ENCODE assay signal across 22 mouse cellular contexts in genomic region chr6:40142582-40142981, GRCm38 (mm10).
DNase-seq lines count a peak whose midpoint lies in the region; ATAC-seq lines count a peak whose summit lies in the region.
"Had no signal": no experiment of that assay in that cellular context is flagged by ENCODE, and none has a peak within 500 bp of the region (broad histone marks: within the 10 kb centered on the region; RNA-seq: fewer than 3 reads in every experiment).

No protein-coding gene starts in this region.

- H3K27ac ChIP-seq in kidney, embryonic 14.5 days (ENCODE audit: low read depth, low read length): no peak overlapping the region
- H3K27ac ChIP-seq: forebrain, embryonic 12.5 days; heart, embryonic 13.5 days; limb, embryonic 12.5 days; liver, embryonic 13.5 days; lung, embryonic 15.5 days; midbrain, embryonic 13.5 days had no signal

- H3K4me1 ChIP-seq in kidney, embryonic 14.5 days (ENCODE audit: control insufficient read depth, insufficient read depth, low read length): no peaks in the 10 kb centered on the region
- H3K4me1 ChIP-seq: heart, embryonic 13.5 days; limb, embryonic 12.5 days; liver, embryonic 13.5 days; lung, embryonic 15.5 days had no signal

- WGBS in kidney, embryonic 14.5 days: 13% methylated on average over 5 of the region's 5 CpGs

- no peaks in the 10 kb centered on the region for H3K36me3 ChIP-seq in kidney, embryonic 14.5 days (ENCODE audit: control insufficient read depth, insufficient read depth, low read length)
- H3K36me3 ChIP-seq: forebrain, embryonic 12.5 days; G1E; heart, embryonic 13.5 days; limb, embryonic 12.5 days; liver, embryonic 13.5 days; lung, embryonic 15.5 days; midbrain, embryonic 13.5 days had no signal

- no peaks in the 10 kb centered on the region for H3K27me3 ChIP-seq in kidney, embryonic 14.5 days (ENCODE audit: control insufficient read depth, insufficient read depth, low read length)
- H3K27me3 ChIP-seq: forebrain, embryonic 12.5 days; heart, embryonic 13.5 days; limb, embryonic 12.5 days; liver, embryonic 13.5 days; lung, embryonic 15.5 days; midbrain, embryonic 13.5 days had no signal

- peak; percentile 60; the same call in 1 of the 2 replicates for ATAC-seq in kidney, embryonic 14.5 days (ENCODE audit: low FRiP score, low TSS enrichment)
- no peak for ATAC-seq in megakaryocyte-erythroid progenitor cell, adult 5-6 weeks (replicated peaks; ENCODE audit: low FRiP score, low TSS enrichment, poor library complexity, severe bottlenecking)
- ATAC-seq: CD4-positive, CD25-positive, alpha-beta regulatory T cell, adult 4 months; midbrain, embryonic 13.5 days had no signal

- no peak overlapping the region for H3K4me2 ChIP-seq in kidney, embryonic 14.5 days (replicated peaks; ENCODE audit: low read depth, low read length)
- H3K4me2 ChIP-seq: forebrain, embryonic 12.5 days; heart, embryonic 13.5 days; limb, embryonic 12.5 days; liver, embryonic 13.5 days; lung, embryonic 15.5 days; midbrain, embryonic 13.5 days had no signal

- no peaks in the 10 kb centered on the region for H3K9me3 ChIP-seq in kidney, embryonic 14.5 days (ENCODE audit: control insufficient read depth, low read length)
- H3K9me3 ChIP-seq: forebrain, embryonic 12.5 days; G1E; heart, embryonic 13.5 days; limb, embryonic 12.5 days; liver, embryonic 13.5 days; lung, embryonic 15.5 days; midbrain, embryonic 13.5 days had no signal

- no peak overlapping the region for H3K9ac ChIP-seq in kidney, embryonic 14.5 days (ENCODE audit: low read depth, low read length)
- H3K9ac ChIP-seq: forebrain, embryonic 12.5 days; heart, embryonic 13.5 days; limb, embryonic 12.5 days; liver, embryonic 13.5 days; lung, embryonic 15.5 days; midbrain, embryonic 13.5 days had no signal

- H3K4me3 ChIP-seq in kidney, embryonic 14.5 days (ENCODE audit: low read length): no peak overlapping the region
- H3K4me3 ChIP-seq: forebrain, embryonic 12.5 days; heart, embryonic 13.5 days; limb, embryonic 12.5 days; liver, embryonic 13.5 days; lung, embryonic 15.5 days; midbrain, embryonic 13.5 days; myocyte had no signal

- DNase-seq in cerebellum, postnatal 10 days: peak; percentile 61 to 67
- DNase-seq in cerebellum, postnatal 4 days (ENCODE audit: low spot score in 2 of 2): no peak
- no peak for DNase-seq in kidney, postnatal 4 days
- peak; percentile 7 for DNase-seq in thymus, postnatal 4 days
- no peak for DNase-seq in thymus, postnatal 36 days
- no peak for DNase-seq in left cerebral cortex, adult 8-10 months (ENCODE audit: low spot score in 2 of 2)
- DNase-seq: adrenal gland, postnatal 25 days; cerebellum, adult 11-12 months; kidney, adult 18-20 months; liver, embryonic 13.5 days; right cerebral cortex, postnatal 4 days; thymus, postnatal 25 days had no signal

Comparison
In these comparisons a context has a peak if more than half of its experiments do, and no peak if none do; other contexts are left out.
1. DNase-seq: peak in cerebellum, postnatal 10 days (2 of 2) and thymus, postnatal 4 days (single experiment); none in cerebellum, postnatal 4 days (0 of 2), kidney, postnatal 4 days (0 of 2), thymus, postnatal 36 days (0 of 2) and left cerebral cortex, adult 8-10 months (0 of 2).